Mouse (Mus musculus): ENCODE data around the gene Gtf2ird2.

Gene Gtf2ird2

GRCm38 (mm10) chr5:134183880-134184808, at the start of gene Gtf2ird2:
TSS of gene Gtf2ird2 (plus strand) at chr5:134184019.
- peak; percentile 98 to 99 for DNase-seq

DNA sequence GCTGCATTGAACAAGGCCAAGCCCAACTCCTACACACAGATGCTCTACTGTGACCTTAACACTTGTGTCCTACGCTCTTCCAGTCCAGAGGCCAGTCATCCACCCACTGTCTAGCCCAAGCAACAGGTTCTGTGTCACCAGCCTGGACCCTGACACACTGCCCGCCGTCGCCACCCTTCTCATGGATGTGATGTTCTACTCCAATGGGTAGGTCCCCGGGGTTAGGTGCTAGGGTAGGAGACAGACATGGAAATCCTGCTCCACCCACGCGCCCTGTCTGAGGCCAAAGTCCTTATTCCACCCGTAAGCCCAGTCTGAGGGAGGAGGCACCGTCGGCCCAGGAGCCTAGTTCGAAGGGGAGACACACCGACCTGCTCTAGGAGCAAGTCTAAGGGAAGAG, 47.8 kb upstream of the Gtf2ird2 start:
- no peak for DNase-seq

- DNase-seq: no peak
Measured at GRCm38 (mm10) chr5:134137933-134138332, 45.9 kb upstream of the Gtf2ird2 start.

GRCm38 (mm10) chr5:134139429-134139828, 44.4 kb upstream of the Gtf2ird2 start:
- no peak for DNase-seq

- DNase-seq: no peak
Measured at GRCm38 (mm10) chr5:134141236-134141635, 42.6 kb upstream of the Gtf2ird2 start.

GRCm38 (mm10) chr5:134142381-134142780, 41.4 kb upstream of the Gtf2ird2 start:
- no peak for DNase-seq

DNA sequence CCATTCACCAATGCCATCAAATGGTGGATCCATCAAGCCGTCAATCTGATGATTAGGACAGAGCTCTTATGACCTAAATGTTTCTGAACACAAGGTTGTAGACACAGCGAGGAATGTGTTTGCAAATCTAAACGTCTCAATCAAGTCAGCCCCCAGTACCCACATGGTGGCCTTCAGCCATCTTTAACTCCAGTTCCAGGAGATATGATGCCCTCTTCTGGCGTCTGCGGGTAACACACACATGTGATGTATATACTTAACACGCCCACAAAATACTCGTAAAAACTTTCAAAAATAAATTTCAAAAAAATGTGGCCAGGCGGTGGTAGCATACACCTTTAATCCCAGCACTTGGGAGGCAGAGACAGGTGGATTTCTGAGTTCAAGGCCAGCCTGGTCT, 38.8 kb upstream of the Gtf2ird2 start:
- DNase-seq: no peak

- DNase-seq: no peak
Measured at GRCm38 (mm10) chr5:134147194-134147753, 36.5 kb upstream of the Gtf2ird2 start.

GRCm38 (mm10) chr5:134148153-134148552, 35.7 kb upstream of the Gtf2ird2 start:
- DNase-seq: no peak

GRCm38 (mm10) chr5:134151895-134152294, 31.9 kb upstream of the Gtf2ird2 start:
- no peak for DNase-seq

DNA sequence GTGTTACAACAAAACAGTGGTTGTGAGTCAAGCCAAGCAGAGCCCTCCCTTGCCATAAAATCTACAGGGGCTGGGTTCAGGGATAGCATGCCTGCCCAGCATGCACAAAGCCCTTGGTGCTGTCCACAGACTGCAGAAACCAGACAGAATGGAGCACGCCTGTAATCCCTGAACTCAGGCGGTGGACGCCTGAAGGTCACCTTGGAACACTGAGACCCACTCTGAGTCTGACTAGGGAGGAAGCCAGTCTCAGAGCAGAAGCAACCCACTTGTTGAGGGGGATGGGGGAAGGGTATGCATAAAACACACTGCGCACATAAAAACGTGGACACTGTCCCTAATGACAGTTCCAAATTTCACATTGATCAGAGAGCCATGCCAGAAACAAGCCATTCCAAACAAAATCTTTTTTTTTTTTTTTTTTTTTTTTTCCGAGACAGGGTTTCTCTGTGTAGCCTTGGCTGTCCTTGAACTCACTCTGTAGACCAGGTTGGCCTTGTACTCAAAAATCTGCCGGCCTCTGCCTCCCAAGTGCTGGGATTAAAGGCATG, 27.8 kb upstream of the Gtf2ird2 start:
- no peak for DNase-seq

GRCm38 (mm10) chr5:134164688-134165087, 19.1 kb upstream of the Gtf2ird2 start:
- DNase-seq: no peak

GRCm38 (mm10) chr5:134166642-134167041, 17.2 kb upstream of the Gtf2ird2 start:
- DNase-seq: no peak

DNA sequence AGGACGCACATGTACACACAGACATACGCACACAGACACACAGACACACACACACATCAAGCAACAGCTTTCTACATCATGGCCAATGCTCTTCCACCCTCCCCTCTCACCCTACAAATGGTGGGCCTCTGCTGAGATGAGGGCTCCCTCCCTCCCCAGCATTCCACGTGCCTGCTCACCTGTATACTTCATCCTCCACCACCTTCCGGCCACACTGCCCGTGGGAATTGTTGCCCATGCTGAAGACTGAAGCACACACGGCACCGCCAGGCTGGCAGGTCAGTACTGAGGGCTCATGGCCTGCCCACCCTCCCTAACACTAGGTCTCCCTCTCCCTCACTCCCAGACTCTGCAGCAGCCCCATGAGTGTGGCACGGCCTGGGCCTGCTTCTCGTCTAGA, 15.8 kb upstream of the Gtf2ird2 start:
- DNase-seq: no peak

- no peak for DNase-seq
Measured at GRCm38 (mm10) chr5:134169231-134169630, 14.6 kb upstream of the Gtf2ird2 start.

GRCm38 (mm10) chr5:134170167-134170566, 13.7 kb upstream of the Gtf2ird2 start:
- DNase-seq: no peak

DNA sequence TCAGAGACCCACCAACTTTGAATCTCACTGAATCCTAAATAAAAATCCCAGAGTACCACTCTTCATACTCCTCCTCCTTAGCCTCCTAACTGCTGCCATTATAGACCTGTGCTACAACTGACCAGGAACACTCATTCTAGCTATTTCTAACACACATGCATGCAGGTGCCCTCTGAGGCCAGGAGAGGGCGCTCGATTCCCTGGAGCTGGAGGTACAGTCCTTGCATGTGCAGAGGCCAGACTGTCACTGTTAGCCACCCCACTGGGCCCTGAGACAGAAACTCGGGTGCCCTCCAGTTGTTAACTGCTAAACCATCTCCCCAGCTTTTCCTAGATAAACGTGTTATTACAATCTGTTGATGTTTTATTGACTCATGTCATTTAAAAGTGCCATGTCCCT, 10.6 kb upstream of the Gtf2ird2 start:
- peak in 1 of 2 experiments; percentile 37 for DNase-seq

GRCm38 (mm10) chr5:134175696-134176095, 8.1 kb upstream of the Gtf2ird2 start:
- DNase-seq: no peak

- peak; percentile 65 to 79 for DNase-seq
Measured at GRCm38 (mm10) chr5:134176169-134176881, 7.5 kb upstream of the Gtf2ird2 start, which contains the start of gene Rcc1l. TSS of gene Rcc1l (minus strand) at chr5:134176774.

DNA sequence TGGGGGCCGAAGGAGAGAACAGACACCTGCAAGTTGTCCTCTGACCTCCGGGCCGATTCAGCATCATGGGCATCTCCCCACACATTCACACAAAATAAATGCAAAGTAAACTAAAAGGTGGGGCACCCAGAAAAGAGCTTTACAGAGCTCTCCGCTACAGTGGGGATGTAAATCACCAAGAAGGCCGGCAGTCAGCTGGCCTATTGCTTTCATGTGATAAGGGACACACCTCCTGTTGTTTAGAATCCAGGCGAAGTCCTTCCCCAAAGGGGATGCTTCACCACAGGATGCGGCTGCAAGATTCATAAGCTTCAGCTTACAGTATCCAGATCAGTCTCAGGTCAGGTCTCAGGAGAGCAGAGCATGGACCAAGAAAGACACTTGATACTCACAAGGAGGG, 5.3 kb upstream of the Gtf2ird2 start:
- DNase-seq: no peak

DNA sequence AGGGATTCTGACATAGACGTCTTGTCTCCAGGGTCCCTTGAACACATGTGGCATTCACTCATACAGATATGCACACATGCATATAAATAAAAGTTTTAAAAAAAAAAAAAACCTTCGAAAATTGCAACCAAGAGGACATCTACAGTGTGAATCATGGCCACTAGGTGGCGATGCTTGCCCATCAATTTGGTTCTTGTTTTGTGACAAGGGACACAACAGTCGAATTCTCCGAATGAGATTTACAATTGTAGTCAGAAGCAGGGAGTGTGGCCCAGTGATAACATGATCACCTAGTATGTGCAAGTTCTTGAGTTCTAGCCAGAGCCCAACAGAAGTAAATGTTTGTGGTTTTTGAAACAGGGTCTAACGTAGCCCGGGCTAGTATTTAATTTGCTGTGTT, 3.9 kb upstream of the Gtf2ird2 start:
- peak; percentile 61 to 83 for DNase-seq

DNA sequence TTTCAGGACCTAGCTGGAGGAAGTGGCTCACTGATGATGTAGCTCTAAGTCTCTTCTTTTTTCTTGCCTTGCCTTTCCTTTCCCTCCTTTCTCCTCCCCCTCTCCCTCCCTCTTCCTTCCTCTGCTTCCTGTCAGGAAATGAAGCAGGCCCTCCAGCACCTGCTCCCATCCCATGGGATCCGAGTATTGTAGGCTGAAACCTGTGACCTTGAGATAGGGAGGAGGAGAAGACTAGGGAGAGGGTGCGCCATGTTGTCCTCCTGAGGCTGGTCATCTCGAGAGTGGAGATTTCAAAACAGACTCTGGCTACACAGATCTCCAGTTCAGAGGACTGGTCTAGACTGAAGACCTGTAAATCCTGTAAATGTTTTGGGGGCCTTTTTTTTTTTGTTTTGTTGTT, 1.6 kb upstream of the Gtf2ird2 start:
- DNase-seq: no peak

- no peak for DNase-seq
Measured at GRCm38 (mm10) chr5:134182735-134183134, 1.1 kb upstream of the Gtf2ird2 start.

Measured in spleen, adult 18-20 months (tissue).